Mouse (Mus musculus): Measurements from ENCODE around the gene Abcb11. TPM values are rescaled to one million over a fixed set of nuclear protein-coding genes. Genes with fewer than 3 reads are reported as not detected.

Gene Abcb11
- polyA plus RNA-seq (2017; shearing (Covaris generic)) = 0.83 TPM

DNA sequence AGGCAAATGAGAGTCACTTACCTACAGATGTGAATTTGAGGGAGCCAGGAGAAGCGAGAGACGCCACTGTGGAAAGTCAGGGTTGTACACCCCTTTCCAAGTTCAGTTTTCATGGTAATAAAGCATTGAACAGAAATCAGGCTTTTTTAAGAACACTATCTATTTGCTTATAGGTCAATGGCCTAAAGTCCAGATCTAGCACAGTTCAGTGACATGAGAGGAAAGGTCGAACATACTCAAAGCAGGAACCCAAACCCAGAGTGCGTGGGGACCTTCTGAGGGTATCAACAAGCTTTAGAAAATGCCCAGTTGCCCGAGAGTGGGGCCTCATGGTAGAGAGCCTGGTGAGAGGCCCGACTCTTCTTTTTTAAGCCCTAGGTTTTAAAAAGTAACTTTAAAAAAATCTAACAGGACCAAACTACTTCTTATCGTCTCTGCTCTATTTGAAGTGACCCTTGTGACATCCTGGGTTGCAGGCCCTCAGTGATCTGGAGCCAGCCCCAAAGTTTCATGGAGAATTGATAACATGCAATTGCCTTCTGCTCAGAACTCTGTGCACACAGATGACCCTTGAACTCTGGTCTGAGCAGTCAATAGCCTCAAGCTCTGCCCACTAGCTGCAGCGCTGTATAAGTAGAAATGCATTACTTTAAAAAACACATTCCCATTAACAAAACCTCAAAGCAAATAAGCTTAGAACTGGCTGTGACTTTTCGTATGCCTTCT lies at the start of gene Abcb11:
Gene Abcb11 (minus strand): TSS at position 121 of the 726 bp plus-strand sequence.

GRCm38 (mm10) chr2:69380281-69380680 lies 37.9 kb upstream of the Abcb11 start, which contains the start of gene Dhrs9:
TSS of gene Dhrs9 (plus strand) at chr2:69380445.

GRCm38 (mm10) chr2:69210773-69211172 lies 131.6 kb downstream of the Abcb11 start, which contains the start of gene G6pc2:
TSS of gene G6pc2 (plus strand) at chr2:69211073.

GRCm38 (mm10) chr2:69205791-69206351 lies 136.5 kb downstream of the Abcb11 start, which contains the start of gene Spc25:
TSS of gene Spc25 (minus strand) at chr2:69206194.

Other genes starting within 250 kb of the Abcb11 start
- gene Nostrin, start 206.8 kb downstream of the Abcb11 start, polyA plus RNA-seq (2017; shearing (Covaris generic)) = 0.21 TPM
- gene Spc25, start 136.4 kb downstream of the Abcb11 start, polyA plus RNA-seq (2017; shearing (Covaris generic)) = 1.2 TPM
- gene G6pc2, start 131.5 kb downstream of the Abcb11 start, polyA plus RNA-seq (2017; shearing (Covaris generic)) = not detected
- 0.10 TPM for gene Dhrs9, start 37.8 kb upstream of the Abcb11 start, polyA plus RNA-seq (2017; shearing (Covaris generic))
- 0.12 TPM for gene Lrp2, start 243.4 kb upstream of the Abcb11 start, polyA plus RNA-seq (2017; shearing (Covaris generic))